Mouse (Mus musculus): ENCODE data around the gene Gm9922.

Gene Gm9922

DNA sequence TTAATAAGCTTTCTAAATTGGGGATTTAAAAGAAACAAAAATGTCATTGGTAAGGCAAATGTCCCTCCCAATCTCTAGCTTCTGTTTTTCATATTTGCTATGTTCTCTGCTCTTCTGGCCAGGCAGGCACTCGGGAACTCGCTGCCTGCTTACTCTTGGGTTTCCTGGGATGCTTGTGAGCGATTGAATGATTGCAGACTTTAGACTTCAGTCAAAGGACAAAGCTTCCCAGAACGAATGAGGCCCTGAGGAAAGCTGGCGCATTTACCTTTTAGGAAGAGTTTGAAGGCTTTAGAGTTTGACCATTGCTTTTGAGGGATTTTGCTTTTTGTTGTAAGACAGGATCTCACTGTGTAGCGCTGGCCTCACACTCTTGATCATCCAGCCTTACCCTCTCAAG is 41.9 kb downstream of the Gm9922 start:
- DNase-seq (ENCODE audit: low spot score): no peak
